Mouse (Mus musculus) hindbrain, embryonic 12.5 days (tissue): ENCODE measurements around the gene Mafk. TPM values are rescaled to one million over a fixed set of nuclear protein-coding genes. Genes with fewer than 3 reads are reported as not detected.

ENCODE experiments used
- ATAC-seq: fragments of 200-750 bp; cut with Nextera tagmentation; 2 replicates; pipeline ENCODE4 v1.8.0; 2017; ENCODE audit warnings: moderate TSS enrichment; ENCODE audit not compliant: low FRiP score
- H3K27ac ChIP-seq: fragments of 300-500 bp; sonication (generic); 2 replicates; pipeline ENCODE4 v1.5.1; 2016; ENCODE audit warnings: mild to moderate bottlenecking
- H3K27me3 ChIP-seq: fragments of 300-500 bp; sonication (generic); 2 replicates; pipeline ENCODE4 v1.6.1; 2016; ENCODE audit warnings: mild to moderate bottlenecking
- H3K36me3 ChIP-seq: fragments of 300-500 bp; sonication (generic); 2 replicates; pipeline ENCODE4 v1.6.1; 2016; ENCODE audit warnings: mild to moderate bottlenecking
- H3K4me1 ChIP-seq: fragments of 300-500 bp; sonication (generic); 2 replicates; pipeline ENCODE4 v1.6.1; 2016
- H3K4me2 ChIP-seq: fragments of 300-500 bp; sonication (generic); replicated peaks from 2 replicates; pipeline ENCODE4 v1.6.1; 2016; ENCODE audit warnings: mild to moderate bottlenecking
- H3K4me3 ChIP-seq: fragments of 300-500 bp; sonication (generic); 2 replicates; pipeline ENCODE4 v1.5.1; 2016; ENCODE audit warnings: mild to moderate bottlenecking
- H3K9ac ChIP-seq: fragments of 300-500 bp; sonication (generic); 2 replicates; pipeline ENCODE4 v1.6.1; 2016; ENCODE audit warnings: mild to moderate bottlenecking, moderate library complexity
- H3K9me3 ChIP-seq: fragments of 300-500 bp; sonication (generic); replicated peaks from 2 replicates; pipeline ENCODE4 v1.6.1; 2016; ENCODE audit warnings: mild to moderate bottlenecking
- WGBS: fragments of 180-500 bp; shearing (Covaris S2); methylation state at CpG from one replicate; pipeline ENCODE4 v1.1.7; 2016; 5-methylcytosine and 5-hydroxymethylcytosine counted together
- polyA plus RNA-seq: library from polyadenylated mRNA; unstranded; fragments of >200 nt; fragmentation: Nextera tagmentation; extraction: Ambion mirVana; gene quantifications from 2 replicates; pipeline ENCODE4 v1.2.1, GENCODE M21; 2016

Mafk gene
- polyA plus RNA-seq, 1 experiment from 2014 or later = 11.4 TPM

DNA sequence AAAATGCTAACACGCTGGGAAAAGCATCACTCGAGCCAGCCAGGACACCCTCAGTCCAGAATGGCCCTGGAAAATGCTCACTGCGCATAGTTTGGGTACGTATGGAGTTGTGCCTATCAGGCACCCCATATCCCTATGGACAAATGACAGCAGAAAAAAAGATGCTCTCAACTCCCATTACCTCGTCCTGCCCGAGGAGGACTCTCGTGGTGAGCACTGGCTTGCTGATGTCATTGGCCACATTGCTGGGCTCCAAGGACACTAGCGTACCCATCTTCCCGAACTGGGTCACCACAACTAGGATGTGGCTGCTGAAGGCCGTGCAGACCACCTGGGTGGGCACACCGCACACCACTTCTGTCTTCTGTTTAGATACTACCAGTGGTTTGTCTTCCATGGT, 34.6 kb downstream of the Mafk start:
- Histone ChIP-seq H3K9ac (peak overlapping the region; percentile 81), H3K27me3 (no peaks in the 10 kb centered on the region), H3K4me3 (peak overlapping the region; percentile 86), H3K27ac (no peak overlapping the region), H3K4me1 (peaks cover 16% of the 10 kb centered on the region), H3K4me2 (peak overlapping the region; percentile 93), H3K36me3 (peaks cover 33% of the 10 kb centered on the region), H3K9me3 (no peaks in the 10 kb centered on the region)
- WGBS = 50% methylated on average over 11 of the region's 11 CpGs
- no peak for ATAC-seq

DNA sequence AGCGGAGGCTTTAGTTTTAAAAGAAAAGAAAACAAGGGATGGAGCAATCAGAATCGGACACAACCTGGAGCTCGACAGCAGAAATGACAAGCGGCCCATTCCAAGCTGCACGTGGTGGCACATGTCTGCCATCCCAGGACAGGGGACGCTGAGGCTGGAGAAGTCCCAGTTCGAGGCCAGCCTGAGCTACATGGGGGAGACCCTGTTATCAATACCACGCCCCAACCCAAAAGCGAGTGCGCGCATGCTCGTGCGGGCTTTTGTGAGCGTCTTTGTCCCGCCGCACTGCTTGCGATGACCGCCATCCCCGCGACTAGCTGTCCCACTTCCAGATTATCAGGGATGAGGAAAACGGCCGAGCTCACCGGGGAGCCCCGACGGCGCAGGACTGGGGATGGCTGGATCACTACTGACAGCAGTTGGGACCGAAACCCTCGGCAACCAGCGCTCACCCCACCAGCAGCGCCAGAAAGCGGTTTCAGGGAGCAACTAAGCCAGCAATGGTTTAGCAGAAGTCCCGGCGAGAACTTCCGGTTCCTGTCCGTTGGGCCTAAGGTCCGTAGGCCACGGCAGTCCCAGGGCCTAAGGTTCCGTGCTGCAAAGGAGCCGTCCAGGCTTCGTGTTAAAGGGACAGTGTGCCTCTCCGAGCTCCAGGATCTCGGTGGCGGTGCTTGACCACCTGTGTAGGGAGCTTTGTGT, 35.2 kb downstream of the Mafk start, which contains the start of the genes Gm26938 and Psmg3:
Gm26938 (minus strand) TSS at position 51 of the 699 bp plus-strand sequence.
Psmg3 (minus strand) TSS at position 529 of the 699 bp plus-strand sequence.
- Histone ChIP-seq H3K27ac (peak within 1 kb of the TSS; percentile 77), H3K27me3 (no peaks in the 10 kb centered on the region), H3K9me3 (no peaks in the 10 kb centered on the region), H3K36me3 (peaks cover 30% of the 10 kb centered on the region), H3K4me1 (peaks cover 16% of the 10 kb centered on the region), H3K4me3 (peak within 1 kb of the TSS; percentile 86), H3K9ac (peak within 1 kb of the TSS; percentile 81), H3K4me2 (peak within 1 kb of the TSS; percentile 93)
- under 1% methylated on average over 43 of the region's 43 CpGs for WGBS
- ATAC-seq = peak; percentile 71

DNA sequence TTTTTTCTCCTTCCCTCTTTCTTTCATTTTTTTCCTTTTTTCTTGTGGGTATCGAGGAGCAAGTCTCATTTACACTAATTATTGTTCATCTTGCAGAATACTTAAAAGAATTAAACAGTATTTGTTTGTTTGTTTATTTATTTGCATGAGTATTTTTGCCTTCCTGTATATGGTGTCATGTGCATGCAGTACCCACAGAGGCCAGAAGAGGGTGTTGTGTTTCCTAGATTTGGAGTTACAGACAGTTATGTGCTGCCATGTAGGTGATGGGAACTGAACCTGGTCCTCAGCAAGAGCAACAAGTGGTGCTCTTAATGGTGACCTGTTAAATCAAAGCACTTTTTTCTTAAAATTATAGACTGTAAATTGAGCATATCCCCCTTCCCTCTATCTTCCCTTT, 36.3 kb downstream of the Mafk start:
- Histone ChIP-seq H3K27ac (no peak overlapping the region), H3K9me3 (no peaks in the 10 kb centered on the region), H3K36me3 (peaks cover 19% of the 10 kb centered on the region), H3K9ac (no peak overlapping the region), H3K27me3 (no peaks in the 10 kb centered on the region), H3K4me2 (no peak overlapping the region), H3K4me3 (no peak overlapping the region), H3K4me1 (peaks cover 16% of the 10 kb centered on the region)
- ATAC-seq = no peak
- 94% methylated on average over 1 of the region's 1 CpGs for WGBS

DNA sequence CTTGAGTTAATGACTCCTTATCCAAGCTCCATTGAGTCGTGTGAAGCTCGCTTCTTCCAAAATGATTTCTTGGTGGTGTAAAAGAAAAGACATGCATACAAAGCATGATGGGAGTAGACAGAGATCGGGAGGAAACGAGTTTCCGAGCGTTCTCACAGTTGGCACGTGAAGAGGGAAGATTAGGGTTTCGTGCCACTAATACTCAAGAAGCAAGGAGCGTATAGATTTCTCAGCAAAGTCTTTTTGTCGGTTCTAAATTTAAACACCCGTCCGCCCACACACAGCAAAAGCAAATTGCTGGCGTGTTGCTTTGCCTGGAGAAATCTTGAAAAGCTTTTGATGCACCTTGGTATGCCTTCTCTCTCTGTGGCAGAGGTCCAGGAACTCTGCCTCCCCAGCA, 38.1 kb downstream of the Mafk start:
- no peak for ATAC-seq
- Histone ChIP-seq H3K36me3 (peaks cover 5% of the 10 kb centered on the region; the same call in 1 of the 2 replicates), H3K4me3 (no peak overlapping the region), H3K4me1 (peaks cover 16% of the 10 kb centered on the region), H3K4me2 (no peak overlapping the region), H3K9me3 (no peaks in the 10 kb centered on the region), H3K9ac (no peak overlapping the region), H3K27me3 (no peaks in the 10 kb centered on the region), H3K27ac (no peak overlapping the region)
- 82% methylated on average over 13 of the region's 13 CpGs for WGBS

DNA sequence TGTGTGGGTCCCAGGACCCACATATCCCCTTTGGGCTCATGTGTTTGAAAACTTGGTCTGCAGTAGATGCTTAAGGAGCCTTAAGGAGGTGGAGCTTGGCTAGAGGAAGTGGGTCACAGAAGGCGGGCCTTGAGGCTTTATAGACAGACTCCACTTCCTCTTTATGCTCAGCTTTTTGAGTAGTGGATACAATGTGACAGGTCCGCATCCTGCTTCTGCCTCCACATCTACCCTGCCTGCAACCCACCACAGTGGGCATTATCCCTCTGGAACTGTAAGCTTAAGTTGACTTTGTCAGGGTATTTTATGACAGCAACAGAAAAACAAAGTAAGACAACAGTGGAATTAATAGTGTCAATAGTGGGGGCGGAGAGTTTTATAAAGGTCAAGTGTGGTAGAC, 39.4 kb downstream of the Mafk start:
- no peaks in the 10 kb centered on the region for H3K36me3 ChIP-seq
- 85% methylated on average over 3 of the region's 3 CpGs for WGBS
- no peak overlapping the region for H3K4me2 ChIP-seq
- H3K9ac ChIP-seq = no peak overlapping the region
- no peaks in the 10 kb centered on the region for H3K27me3 ChIP-seq
- H3K4me3 ChIP-seq = no peak overlapping the region
- H3K4me1 ChIP-seq = peaks cover 6% of the 10 kb centered on the region
- no peak overlapping the region for H3K27ac ChIP-seq
- no peak for ATAC-seq
- no peaks in the 10 kb centered on the region for H3K9me3 ChIP-seq

DNA sequence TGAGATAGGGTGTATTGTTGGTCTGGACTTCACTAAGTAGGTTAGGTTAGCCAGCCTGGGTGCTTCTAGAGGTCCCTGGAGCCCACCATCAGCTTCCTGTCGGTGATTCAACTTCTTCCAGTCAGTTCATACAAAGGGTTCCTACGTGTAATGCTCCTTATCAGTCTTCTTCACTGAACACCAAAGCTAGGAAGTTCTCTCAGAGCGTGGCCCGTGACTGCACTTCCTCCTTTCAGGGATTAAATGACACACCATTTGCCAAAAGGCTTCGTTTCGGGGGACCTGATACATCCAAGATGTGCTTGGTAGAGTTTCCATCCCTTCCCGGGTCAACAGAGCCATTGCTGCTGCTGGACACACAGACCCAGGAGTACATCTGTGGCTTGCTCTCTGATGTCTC, 40.8 kb downstream of the Mafk start:
- ATAC-seq = no peak

DNA sequence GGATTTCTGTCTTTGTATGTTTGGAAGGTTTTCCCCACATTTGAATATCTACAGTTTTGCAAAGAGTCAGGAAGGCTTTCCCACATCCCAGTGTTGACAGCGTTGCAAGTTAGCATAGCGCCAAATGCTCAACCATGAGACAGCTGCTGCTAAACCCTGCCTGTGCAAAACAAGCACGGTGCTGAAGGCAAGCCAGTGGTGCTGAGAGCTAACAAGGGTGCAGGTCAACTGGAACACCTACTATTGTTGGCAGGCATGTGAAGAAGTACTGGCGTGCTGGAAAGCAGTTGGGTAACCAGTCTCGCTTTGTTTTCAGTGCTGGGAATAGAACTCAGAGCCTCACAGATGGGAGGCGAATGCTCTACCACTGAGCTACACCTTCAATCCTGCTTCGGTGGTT, 44.4 kb downstream of the Mafk start:
- Histone ChIP-seq H3K27me3 (no peaks in the 10 kb centered on the region), H3K36me3 (no peaks in the 10 kb centered on the region), H3K9me3 (no peaks in the 10 kb centered on the region), H3K27ac (no peak overlapping the region), H3K4me1 (peaks cover 3% of the 10 kb centered on the region; the same call in 1 of the 2 replicates), H3K4me3 (no peak overlapping the region), H3K4me2 (no peak overlapping the region), H3K9ac (no peak overlapping the region)
- no peak for ATAC-seq
- 87% methylated on average over 7 of the region's 7 CpGs for WGBS

More for the DNA sequence above, 40.8 kb downstream of the Mafk start:
- H3K9ac ChIP-seq = no peak overlapping the region
- H3K36me3 ChIP-seq = no peaks in the 10 kb centered on the region
- H3K4me2 ChIP-seq = no peak overlapping the region
- no peak overlapping the region for H3K27ac ChIP-seq
- no peak overlapping the region for H3K4me3 ChIP-seq
- 78% methylated on average over 7 of the region's 7 CpGs for WGBS
- 0 out of 2 replicates have a peak, but pooled peaks cover under 1% of the 10 kb centered on the region for H3K4me1 ChIP-seq
- no peaks in the 10 kb centered on the region for H3K27me3 ChIP-seq
- H3K9me3 ChIP-seq = no peaks in the 10 kb centered on the region

DNA sequence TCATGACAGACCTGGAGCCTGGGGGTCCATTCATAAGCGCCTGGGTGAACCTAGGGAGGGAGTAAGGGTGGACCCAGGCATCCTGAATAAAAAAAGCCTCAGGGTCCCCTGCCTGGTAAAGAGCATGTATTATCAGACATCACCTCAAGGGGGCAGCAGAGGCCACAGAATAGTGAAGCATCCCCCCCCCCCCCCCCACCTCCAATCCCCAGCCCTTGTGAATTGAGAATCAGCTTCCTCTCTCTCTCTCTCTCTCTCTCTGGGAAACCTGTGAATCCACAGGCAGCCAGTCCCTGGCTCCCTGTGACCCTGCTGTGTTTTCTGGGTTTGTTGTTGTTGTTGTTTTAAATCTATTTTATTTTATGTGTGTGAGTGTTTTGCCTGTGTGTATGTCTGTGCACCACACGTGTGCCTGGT, 47.2 kb downstream of the Mafk start:
- H3K4me3 ChIP-seq = no peak overlapping the region
- no peaks in the 10 kb centered on the region for H3K27me3 ChIP-seq
- ATAC-seq = peak; percentile 61; the same call in 1 of the 2 replicates
- peaks cover 3% of the 10 kb centered on the region; the same call in 1 of the 2 replicates for H3K4me1 ChIP-seq
- no peaks in the 10 kb centered on the region for H3K36me3 ChIP-seq
- H3K9me3 ChIP-seq = no peaks in the 10 kb centered on the region
- H3K4me2 ChIP-seq = no peak overlapping the region
- no peak overlapping the region for H3K9ac ChIP-seq
- WGBS = 15% methylated on average over 2 of the region's 2 CpGs
- no peak overlapping the region for H3K27ac ChIP-seq

DNA sequence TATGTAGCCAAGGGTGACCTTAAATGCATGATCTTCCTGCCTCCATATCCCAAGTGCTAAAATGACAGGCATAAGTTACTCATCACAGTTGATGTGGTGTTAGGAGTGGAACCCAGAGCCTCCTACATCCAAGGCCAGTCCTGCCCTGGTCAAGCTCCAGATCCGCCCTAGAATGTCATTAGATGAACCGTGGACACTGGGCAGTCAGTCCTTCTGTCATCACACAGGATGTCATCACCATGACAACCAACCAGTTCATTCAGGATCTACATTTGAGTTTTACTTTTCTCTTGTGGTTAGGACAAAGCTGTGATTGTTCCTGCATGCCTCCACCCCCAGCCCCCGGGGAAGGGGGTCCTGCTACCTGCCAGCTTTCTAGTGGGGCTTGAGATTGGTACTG, 47.8 kb downstream of the Mafk start:
- H3K4me2 ChIP-seq = no peak overlapping the region
- H3K27ac ChIP-seq = no peak overlapping the region
- WGBS = 16% methylated on average over 3 of the region's 3 CpGs
- no peaks in the 10 kb centered on the region for H3K27me3 ChIP-seq
- H3K9me3 ChIP-seq = peaks cover 1% of the 10 kb centered on the region; the same call in 1 of the 2 replicates
- ATAC-seq = no peak
- H3K4me1 ChIP-seq = peaks cover 3% of the 10 kb centered on the region; the same call in 1 of the 2 replicates
- H3K9ac ChIP-seq = no peak overlapping the region
- no peaks in the 10 kb centered on the region for H3K36me3 ChIP-seq
- no peak overlapping the region for H3K4me3 ChIP-seq

DNA sequence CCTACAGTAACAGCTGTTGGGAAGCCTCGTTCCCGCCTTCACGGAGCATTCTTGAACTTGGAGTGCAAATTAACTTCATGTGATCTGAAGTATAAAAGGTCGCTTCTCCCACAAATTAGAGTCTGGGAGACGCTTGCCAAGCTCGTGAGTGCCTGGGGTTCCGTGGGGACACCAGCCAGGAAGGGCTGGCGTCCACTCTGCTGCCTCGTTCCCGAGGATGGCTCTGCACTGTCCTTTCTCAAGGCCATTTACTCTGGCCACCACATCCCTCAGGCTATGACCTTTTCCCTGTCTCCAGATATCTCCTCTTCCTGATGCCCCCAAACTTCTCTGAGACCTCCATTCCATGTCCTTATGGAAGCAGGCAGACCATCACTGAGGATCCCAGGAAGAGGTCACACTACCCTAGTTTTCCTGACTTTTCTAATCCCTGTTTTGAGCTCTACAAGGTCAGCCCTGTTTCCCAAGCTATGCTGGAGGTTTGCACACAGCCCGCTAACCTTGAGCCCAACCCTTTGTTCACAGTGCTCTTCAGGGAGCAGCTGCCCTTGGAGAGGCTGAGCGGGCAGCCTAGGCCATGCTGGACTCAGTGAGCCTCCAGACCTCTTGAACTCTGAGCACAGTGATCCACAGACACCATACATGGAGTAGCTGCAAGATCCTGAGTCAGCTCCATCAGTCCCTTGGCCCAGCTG, 58.5 kb downstream of the Mafk start:
- H3K36me3 ChIP-seq = no peaks in the 10 kb centered on the region
- no peak for ATAC-seq
- WGBS = 80% methylated on average over 12 of the region's 12 CpGs
- peaks cover 6% of the 10 kb centered on the region for H3K9me3 ChIP-seq
- H3K27ac ChIP-seq = no peak overlapping the region
- no peak overlapping the region for H3K9ac ChIP-seq
- H3K4me1 ChIP-seq = peaks cover 7% of the 10 kb centered on the region; the same call in 1 of the 2 replicates
- peaks cover 3% of the 10 kb centered on the region; the same call in 1 of the 2 replicates for H3K27me3 ChIP-seq
- no peak overlapping the region for H3K4me2 ChIP-seq
- H3K4me3 ChIP-seq = no peak overlapping the region
